Comparison of ENCODE assay signal across 8 mouse cellular contexts in genomic region chr7:99562478-99562877, GRCm38 (mm10). TPM values are rescaled to one million over a fixed set of nuclear protein-coding genes. Genes with fewer than 3 reads are reported as not detected.
DNase-seq lines count a peak whose midpoint lies in the region; ATAC-seq and TF ChIP-seq lines count a peak whose summit lies in the region.

No protein-coding gene starts in this region.

- no peak for DNase-seq in frontal cortex, postnatal 25 days (ENCODE audit: low spot score in 2 of 2)
- DNase-seq in retina, postnatal 1 day = peak; percentile 44
- DNase-seq in retina, embryonic 14.5 days (ENCODE audit: low spot score) = no peak
- DNase-seq in left cerebral cortex, adult 2 months (ENCODE audit: extremely low spot score in 1 of 2, low spot score in 2 of 2) = peak; percentile 48 to 55
- DNase-seq in right cerebral cortex, postnatal 36 days (ENCODE audit: low spot score in 2 of 2) = peak; percentile 43 to 52
- DNase-seq in adrenal gland, adult (ENCODE audit: inconsistent age in 2 of 2, low spot score in 1 of 2) = no peak

- peak; percentile 64 for ATAC-seq in frontal cortex, adult (ENCODE audit: low TSS enrichment)
- ATAC-seq in erythroblast, adult 5-6 weeks (replicated peaks; ENCODE audit: low FRiP score, poor library complexity, severe bottlenecking) = no peak

- no peak overlapping the region for H3K4me3 ChIP-seq in left cerebral cortex, adult 2 months

- H3K27ac ChIP-seq in left cerebral cortex, adult 2 months = peak overlapping the region; percentile 40; the same call in 1 of the 2 replicates

- intact Hi-C loops in left cerebral cortex, adult 2 months (cut with DNase I) = no loop called here

- TF ChIP-seq CTCF in left cerebral cortex, adult 2 months (IDR thresholded peaks at IDR 0.05) = no peak

RNA-seq across cellular contexts. Expression of gene Arrb1, which starts 27.2 kb away (rescaled TPM):
- 100 to 1,000 TPM; 193 to 197 TPM for total RNA-seq in left cerebral cortex, adult 2 months (2021)
- 185 and 204 TPM in 2 replicates for total RNA-seq in erythroblast, adult 5-6 weeks (2015; ENCODE audit: low replicate concordance)
- total RNA-seq in erythroblast, adult 5-6 weeks (2017; ENCODE audit: low replicate concordance) = 636 and 742 TPM in 2 replicates

Comparison
In these comparisons a context has a peak if more than half of its experiments do, and no peak if none do; other contexts are left out.
1. DNase-seq: peak in retina, postnatal 1 day (single experiment), left cerebral cortex, adult 2 months (2 of 2) and right cerebral cortex, postnatal 36 days (2 of 2); none in frontal cortex, postnatal 25 days (0 of 2), retina, embryonic 14.5 days (single experiment) and adrenal gland, adult (0 of 2).